Mouse (Mus musculus): ENCODE data around the gene Hipk4. TPM values are rescaled to one million over a fixed set of nuclear protein-coding genes. Genes with fewer than 3 reads are reported as not detected.

Hipk4 gene
- polyA plus RNA-seq, 1 experiment from 2014 or later, result 0.49 TPM

- Histone ChIP-seq H3K27me3 (replicated peaks; ENCODE audit: control insufficient read depth, insufficient read depth, low read length) (no peaks in the 10 kb centered on the region), H3K4me3 (ENCODE audit: low read length) (peak overlapping the region; percentile 57), H3K4me1 (ENCODE audit: control insufficient read depth, insufficient read depth, low read length) (peaks cover 10% of the 10 kb centered on the region; the same call in 1 of the 2 replicates), H3K27ac (ENCODE audit: low read length) (no peak overlapping the region), H3K36me3 (ENCODE audit: control insufficient read depth, insufficient read depth, low read length) (no peaks in the 10 kb centered on the region; the same call in 1 of the 2 replicates), H3K9me3 (ENCODE audit: control insufficient read depth, low read length) (no peaks in the 10 kb centered on the region), H3K4me2 (ENCODE audit: low read depth, low read length) (peak overlapping the region; percentile 86), H3K9ac (ENCODE audit: low read depth, low read length) (peak overlapping the region; percentile 70; the same call in 1 of the 2 replicates)
- 57% methylated on average over 5 of the region's 5 CpGs for WGBS
- no peak for ATAC-seq
Observed at GRCm38 (mm10) chr7:27541922-27542321, 18.9 kb downstream of the Hipk4 start.

- peak overlapping the region; percentile 57 for H3K4me3 ChIP-seq (ENCODE audit: low read length)
- H3K4me1 ChIP-seq (ENCODE audit: control insufficient read depth, insufficient read depth, low read length), result peaks cover 10% of the 10 kb centered on the region; the same call in 1 of the 2 replicates
- peak overlapping the region; percentile 86 for H3K4me2 ChIP-seq (ENCODE audit: low read depth, low read length)
- peak overlapping the region; percentile 70 for H3K9ac ChIP-seq (ENCODE audit: low read depth, low read length)
- no peaks in the 10 kb centered on the region for H3K9me3 ChIP-seq (ENCODE audit: control insufficient read depth, low read length)
- peak; percentile 91 for ATAC-seq
- WGBS, result 1% methylated on average over 30 of the region's 30 CpGs
- H3K27ac ChIP-seq (ENCODE audit: low read length), result 0 out of 2 replicates have a peak overlapping the region, but pooled peaks have one; percentile 6
- no peaks in the 10 kb centered on the region; the same call in 1 of the 2 replicates for H3K36me3 ChIP-seq (ENCODE audit: control insufficient read depth, insufficient read depth, low read length)
- H3K27me3 ChIP-seq (replicated peaks; ENCODE audit: control insufficient read depth, insufficient read depth, low read length), result no peaks in the 10 kb centered on the region
Observed at GRCm38 (mm10) chr7:27542392-27543033, 19.4 kb downstream of the Hipk4 start.

GRCm38 (mm10) chr7:27543065-27543464 is 20.0 kb downstream of the Hipk4 start:
- Histone ChIP-seq H3K27me3 (replicated peaks; ENCODE audit: control insufficient read depth, insufficient read depth, low read length) (no peaks in the 10 kb centered on the region), H3K4me2 (ENCODE audit: low read depth, low read length) (peak overlapping the region; percentile 86), H3K9ac (ENCODE audit: low read depth, low read length) (peak overlapping the region; percentile 70), H3K4me3 (ENCODE audit: low read length) (peak overlapping the region; percentile 57), H3K9me3 (ENCODE audit: control insufficient read depth, low read length) (no peaks in the 10 kb centered on the region), H3K36me3 (ENCODE audit: control insufficient read depth, insufficient read depth, low read length) (no peaks in the 10 kb centered on the region; the same call in 1 of the 2 replicates), H3K4me1 (ENCODE audit: control insufficient read depth, insufficient read depth, low read length) (peaks cover 10% of the 10 kb centered on the region; the same call in 1 of the 2 replicates), H3K27ac (ENCODE audit: low read length) (no peak overlapping the region)
- ATAC-seq, result no peak; the same call in 1 of the 2 replicates
- 32% methylated on average over 6 of the region's 6 CpGs for WGBS

GRCm38 (mm10) chr7:27543851-27544250 is 20.8 kb downstream of the Hipk4 start:
- Histone ChIP-seq H3K9me3 (ENCODE audit: control insufficient read depth, low read length) (no peaks in the 10 kb centered on the region), H3K27ac (ENCODE audit: low read length) (no peak overlapping the region), H3K36me3 (ENCODE audit: control insufficient read depth, insufficient read depth, low read length) (no peaks in the 10 kb centered on the region; the same call in 1 of the 2 replicates), H3K27me3 (replicated peaks; ENCODE audit: control insufficient read depth, insufficient read depth, low read length) (no peaks in the 10 kb centered on the region), H3K4me2 (ENCODE audit: low read depth, low read length) (no peak overlapping the region), H3K4me1 (ENCODE audit: control insufficient read depth, insufficient read depth, low read length) (peaks cover 10% of the 10 kb centered on the region; the same call in 1 of the 2 replicates), H3K4me3 (ENCODE audit: low read length) (no peak overlapping the region), H3K9ac (ENCODE audit: low read depth, low read length) (no peak overlapping the region)
- ATAC-seq, result no peak
- 79% methylated on average over 4 of the region's 4 CpGs for WGBS

- Histone ChIP-seq H3K27ac (ENCODE audit: low read length) (no peak overlapping the region), H3K9me3 (ENCODE audit: control insufficient read depth, low read length) (no peaks in the 10 kb centered on the region), H3K4me2 (ENCODE audit: low read depth, low read length) (no peak overlapping the region), H3K36me3 (ENCODE audit: control insufficient read depth, insufficient read depth, low read length) (no peaks in the 10 kb centered on the region; the same call in 1 of the 2 replicates), H3K4me3 (ENCODE audit: low read length) (no peak overlapping the region), H3K27me3 (replicated peaks; ENCODE audit: control insufficient read depth, insufficient read depth, low read length) (no peaks in the 10 kb centered on the region), H3K9ac (ENCODE audit: low read depth, low read length) (no peak overlapping the region), H3K4me1 (ENCODE audit: control insufficient read depth, insufficient read depth, low read length) (peaks cover 10% of the 10 kb centered on the region; the same call in 1 of the 2 replicates)
- 82% methylated on average over 12 of the region's 12 CpGs for WGBS
- ATAC-seq, result no peak
Observed at GRCm38 (mm10) chr7:27544675-27545370, 21.8 kb downstream of the Hipk4 start.

- Histone ChIP-seq H3K9me3 (ENCODE audit: control insufficient read depth, low read length) (no peaks in the 10 kb centered on the region), H3K4me3 (ENCODE audit: low read length) (no peak overlapping the region), H3K27me3 (replicated peaks; ENCODE audit: control insufficient read depth, insufficient read depth, low read length) (no peaks in the 10 kb centered on the region), H3K4me2 (ENCODE audit: low read depth, low read length) (no peak overlapping the region), H3K4me1 (ENCODE audit: control insufficient read depth, insufficient read depth, low read length) (peaks cover 10% of the 10 kb centered on the region), H3K27ac (ENCODE audit: low read length) (no peak overlapping the region), H3K9ac (ENCODE audit: low read depth, low read length) (no peak overlapping the region), H3K36me3 (ENCODE audit: control insufficient read depth, insufficient read depth, low read length) (no peaks in the 10 kb centered on the region)
- 74% methylated on average over 6 of the region's 6 CpGs for WGBS
- ATAC-seq, result no peak
Observed at GRCm38 (mm10) chr7:27549597-27549996, 26.5 kb downstream of the Hipk4 start.

- Histone ChIP-seq H3K9ac (ENCODE audit: low read depth, low read length) (peak overlapping the region; percentile 83), H3K4me1 (ENCODE audit: control insufficient read depth, insufficient read depth, low read length) (peaks cover 10% of the 10 kb centered on the region), H3K4me2 (ENCODE audit: low read depth, low read length) (peak overlapping the region; percentile 75), H3K9me3 (ENCODE audit: control insufficient read depth, low read length) (no peaks in the 10 kb centered on the region), H3K27ac (ENCODE audit: low read length) (no peak overlapping the region), H3K4me3 (ENCODE audit: low read length) (peak overlapping the region; percentile 81), H3K36me3 (ENCODE audit: control insufficient read depth, insufficient read depth, low read length) (no peaks in the 10 kb centered on the region), H3K27me3 (replicated peaks; ENCODE audit: control insufficient read depth, insufficient read depth, low read length) (no peaks in the 10 kb centered on the region)
- ATAC-seq, result no peak
- 37% methylated on average over 5 of the region's 5 CpGs for WGBS
Observed at GRCm38 (mm10) chr7:27552070-27552469, 29.0 kb downstream of the Hipk4 start.

- Histone ChIP-seq H3K36me3 (ENCODE audit: control insufficient read depth, insufficient read depth, low read length) (no peaks in the 10 kb centered on the region), H3K27me3 (replicated peaks; ENCODE audit: control insufficient read depth, insufficient read depth, low read length) (no peaks in the 10 kb centered on the region), H3K4me3 (ENCODE audit: low read length) (peak within 1 kb of the TSS; percentile 81), H3K9me3 (ENCODE audit: control insufficient read depth, low read length) (no peaks in the 10 kb centered on the region), H3K4me2 (ENCODE audit: low read depth, low read length) (peak within 1 kb of the TSS; percentile 75), H3K9ac (ENCODE audit: low read depth, low read length) (peak within 1 kb of the TSS; percentile 83), H3K27ac (ENCODE audit: low read length) (peak within 1 kb of the TSS; percentile 28; the same call in 1 of the 2 replicates), H3K4me1 (ENCODE audit: control insufficient read depth, insufficient read depth, low read length) (peaks cover 10% of the 10 kb centered on the region)
- ATAC-seq, result peak; percentile 100
- WGBS, result under 1% methylated on average over 41 of the region's 41 CpGs
Observed at GRCm38 (mm10) chr7:27552931-27553513, 30.0 kb downstream of the Hipk4 start, which contains the start of the genes Pld3 and 2310022A10Rik. Gene Pld3 (minus strand): TSS chr7:27553218. Gene 2310022A10Rik (plus strand): TSS chr7:27553233.
